Mouse (Mus musculus): ENCODE measurements around the gene Trnp1.
"Not testable (repeated sequence)": the region's sequence is repeated elsewhere in the genome, so short reads cannot be mapped to it uniquely, and the experiment has no call there.

Gene Trnp1

GRCm38 (mm10) chr4:133498160-133498724 lies at the start of gene Trnp1:
TSS of gene Trnp1 (minus strand) at chr4:133498550.
- peak; percentile 69 to 79 for DNase-seq (ENCODE audit: inconsistent age in 2 of 2, low spot score in 1 of 2)

GRCm38 (mm10) chr4:133545272-133546231 lies 47.2 kb upstream of the Trnp1 start, which contains the start of gene Nudc:
TSS of gene Nudc (minus strand) at chr4:133545996.
- peak; percentile 97 to 98 for DNase-seq (ENCODE audit: inconsistent age in 2 of 2, low spot score in 1 of 2)

GRCm38 (mm10) chr4:133536652-133537051 lies 38.3 kb upstream of the Trnp1 start:
- DNase-seq (ENCODE audit: inconsistent age in 2 of 2, low spot score in 1 of 2): peak; percentile 84 to 89

GRCm38 (mm10) chr4:133536081-133536480 lies 37.7 kb upstream of the Trnp1 start:
- DNase-seq (ENCODE audit: inconsistent age in 2 of 2, low spot score in 1 of 2): no peak

GRCm38 (mm10) chr4:133532777-133533176 lies 34.4 kb upstream of the Trnp1 start:
- DNase-seq (ENCODE audit: inconsistent age in 2 of 2, low spot score in 1 of 2): no peak

- no peak for DNase-seq (ENCODE audit: inconsistent age in 2 of 2, low spot score in 1 of 2)
Observed at GRCm38 (mm10) chr4:133527788-133528187, 29.4 kb upstream of the Trnp1 start.

- DNase-seq (ENCODE audit: inconsistent age in 2 of 2, low spot score in 1 of 2): no peak
Observed at GRCm38 (mm10) chr4:133521502-133521901, 23.2 kb upstream of the Trnp1 start.

GRCm38 (mm10) chr4:133519369-133519665 lies 21.0 kb upstream of the Trnp1 start:
- DNase-seq (ENCODE audit: inconsistent age in 2 of 2, low spot score in 1 of 2): peak in 1 of 2 experiments; percentile 47

- DNase-seq (ENCODE audit: inconsistent age in 2 of 2, low spot score in 1 of 2): no peak
Observed at GRCm38 (mm10) chr4:133518601-133519368, 20.4 kb upstream of the Trnp1 start, which contains the start of gene Kdf1. TSS of gene Kdf1 (plus strand) at chr4:133518963.

GRCm38 (mm10) chr4:133512972-133513371 lies 14.6 kb upstream of the Trnp1 start:
- DNase-seq (ENCODE audit: inconsistent age in 2 of 2, low spot score in 1 of 2): peak; percentile 80 to 93

GRCm38 (mm10) chr4:133512511-133512910 lies 14.2 kb upstream of the Trnp1 start:
- not testable (repeated sequence) for DNase-seq (ENCODE audit: inconsistent age in 2 of 2, low spot score in 1 of 2)

GRCm38 (mm10) chr4:133511050-133511449 lies 12.7 kb upstream of the Trnp1 start:
- no peak for DNase-seq (ENCODE audit: inconsistent age in 2 of 2, low spot score in 1 of 2)

- no peak for DNase-seq (ENCODE audit: inconsistent age in 2 of 2, low spot score in 1 of 2)
Observed at GRCm38 (mm10) chr4:133508990-133509389, 10.6 kb upstream of the Trnp1 start.

GRCm38 (mm10) chr4:133506573-133506972 lies 8.2 kb upstream of the Trnp1 start:
- no peak for DNase-seq (ENCODE audit: inconsistent age in 2 of 2, low spot score in 1 of 2)

- no peak for DNase-seq (ENCODE audit: inconsistent age in 2 of 2, low spot score in 1 of 2)
Observed at GRCm38 (mm10) chr4:133504755-133505485, 6.6 kb upstream of the Trnp1 start.

- no peak for DNase-seq (ENCODE audit: inconsistent age in 2 of 2, low spot score in 1 of 2)
Observed at GRCm38 (mm10) chr4:133504300-133504699, 6.0 kb upstream of the Trnp1 start.

GRCm38 (mm10) chr4:133501514-133501913 lies 3.2 kb upstream of the Trnp1 start:
- DNase-seq (ENCODE audit: inconsistent age in 2 of 2, low spot score in 1 of 2): no peak

GRCm38 (mm10) chr4:133497461-133498159 lies 740 bp downstream of the Trnp1 start:
- peak; percentile 44 to 60 for DNase-seq (ENCODE audit: inconsistent age in 2 of 2, low spot score in 1 of 2)

GRCm38 (mm10) chr4:133496738-133497445 lies 1.5 kb downstream of the Trnp1 start:
- DNase-seq (ENCODE audit: inconsistent age in 2 of 2, low spot score in 1 of 2): no peak

All from adrenal gland, adult (tissue).